Mouse (Mus musculus) erythroblast, adult 5-6 weeks (primary cell): ENCODE measurements around the gene Isyna1. TPM values are rescaled to one million over a fixed set of nuclear protein-coding genes. Genes with fewer than 3 reads are reported as not detected.
A peak's percentile ranks its signal among the peaks of the same experiment; 100 is the strongest.
"Not testable (repeated sequence)": the region's sequence is repeated elsewhere in the genome, so short reads cannot be mapped to it uniquely, and the experiment has no call there.

Source experiments
- ATAC-seq: replicated peaks from 2 replicates; pipeline ENCODE4 v1.8.0; 2016; ENCODE audit warnings: moderate number of reproducible peaks, mild to moderate bottlenecking, moderate TSS enrichment, inconsistent platforms; ENCODE audit not compliant: poor library complexity, low FRiP score, severe bottlenecking
- total RNA-seq, 2 experiments: library from RNA; stranded (forward) in 1 of 2; stranded (reverse) in 1 of 2; fragments of 150-400 nt in 1 of 2; fragments of 200-764, 138-1000 nt in 1 of 2; gene quantifications; 2 replicates each; pipeline versions ENCODE4 v1.2.3 to v1.2.4; 2015 to 2017; ENCODE audit warnings: low replicate concordance in 2 of 2

Gene Isyna1
- total RNA-seq, 2 experiments from 2014 or later = 1.4 to 3.8 TPM

GRCm38 (mm10) chr8:70570990-70571389 lies 23.2 kb upstream of the Isyna1 start:
- ATAC-seq = no peak

DNA sequence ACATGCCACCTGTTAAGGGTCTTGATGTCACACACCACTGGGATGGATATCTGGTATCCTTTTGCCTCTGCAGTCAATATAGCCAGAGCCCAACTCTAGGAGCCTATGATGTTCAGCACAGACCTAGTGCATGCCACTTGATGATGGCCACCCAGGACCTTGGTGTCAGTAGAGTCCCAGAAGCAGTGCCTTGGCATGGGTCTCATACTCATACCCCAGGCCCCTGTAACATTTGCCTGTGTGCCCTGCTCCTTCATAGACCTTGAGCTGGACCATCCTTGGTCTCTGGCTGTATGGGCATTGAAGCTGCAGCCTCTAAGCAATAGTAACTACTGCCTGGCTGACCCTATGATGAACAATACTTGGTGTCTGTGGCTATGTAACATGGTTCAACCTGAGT lies 19.9 kb upstream of the Isyna1 start:
- no peak for ATAC-seq

GRCm38 (mm10) chr8:70574915-70575314 lies 19.3 kb upstream of the Isyna1 start:
- ATAC-seq = no peak

DNA sequence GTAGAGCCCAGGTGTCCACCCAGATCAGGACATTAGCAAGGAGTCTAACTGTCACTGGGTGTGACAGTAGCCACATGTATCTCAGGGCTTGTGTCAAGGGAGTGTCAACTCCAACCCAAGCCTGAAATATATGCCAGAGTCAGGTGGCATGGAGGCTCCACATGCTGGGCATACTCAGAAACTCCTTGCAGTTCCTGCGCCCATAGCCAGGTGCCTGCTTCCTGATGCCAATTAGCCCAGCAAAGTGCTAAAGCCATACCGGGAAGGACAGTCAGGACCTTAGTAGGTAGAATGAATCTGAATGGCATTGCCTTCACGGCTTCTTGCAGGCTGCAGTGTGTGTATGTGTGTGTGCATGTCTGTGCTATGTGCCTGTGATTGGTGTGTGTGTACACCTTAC lies 17.0 kb upstream of the Isyna1 start:
- no peak for ATAC-seq

DNA sequence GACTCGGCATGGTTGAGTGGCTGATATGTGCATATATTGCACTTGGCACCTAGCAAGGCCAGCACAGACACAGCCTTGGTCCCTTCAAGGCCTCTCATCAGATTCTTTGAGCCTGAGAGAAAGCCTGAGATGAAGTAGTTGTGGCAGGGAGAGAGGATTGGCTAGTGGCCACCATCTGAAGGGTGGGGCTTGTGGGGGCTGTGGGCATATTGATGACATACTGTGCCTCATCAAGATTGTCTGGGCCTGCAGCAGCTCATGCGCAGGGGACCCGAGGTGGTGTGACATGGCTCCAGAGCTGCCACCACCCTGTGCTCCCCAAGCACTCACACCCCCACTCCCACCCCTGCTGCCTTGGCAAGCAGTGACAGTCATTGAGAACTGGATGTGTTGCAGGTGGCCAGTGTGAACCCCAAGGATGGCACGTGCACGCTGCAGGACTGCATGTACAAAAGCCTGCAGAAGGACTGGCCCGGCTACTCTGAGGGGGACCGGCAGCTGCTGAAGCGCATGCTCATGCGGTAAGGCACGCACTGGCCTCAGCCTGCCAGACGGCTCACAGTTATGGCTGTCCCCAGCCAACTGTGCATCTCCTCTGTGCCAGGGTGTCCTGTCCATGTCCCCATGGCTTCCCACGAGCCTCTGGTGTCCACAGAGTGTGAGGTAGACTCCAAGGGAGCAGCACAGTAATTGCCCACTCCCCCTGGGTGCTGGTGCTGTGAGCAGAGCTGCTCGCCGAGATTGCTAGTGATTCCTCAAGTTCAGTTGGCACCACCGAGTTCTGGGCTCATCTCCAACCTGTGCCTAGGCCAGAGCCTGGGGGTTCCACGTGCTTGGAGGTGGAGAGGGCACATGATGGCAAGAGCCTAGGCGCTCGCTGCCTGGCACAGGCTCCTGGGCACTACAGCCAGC lies 10.4 kb upstream of the Isyna1 start:
- ATAC-seq = no peak

DNA sequence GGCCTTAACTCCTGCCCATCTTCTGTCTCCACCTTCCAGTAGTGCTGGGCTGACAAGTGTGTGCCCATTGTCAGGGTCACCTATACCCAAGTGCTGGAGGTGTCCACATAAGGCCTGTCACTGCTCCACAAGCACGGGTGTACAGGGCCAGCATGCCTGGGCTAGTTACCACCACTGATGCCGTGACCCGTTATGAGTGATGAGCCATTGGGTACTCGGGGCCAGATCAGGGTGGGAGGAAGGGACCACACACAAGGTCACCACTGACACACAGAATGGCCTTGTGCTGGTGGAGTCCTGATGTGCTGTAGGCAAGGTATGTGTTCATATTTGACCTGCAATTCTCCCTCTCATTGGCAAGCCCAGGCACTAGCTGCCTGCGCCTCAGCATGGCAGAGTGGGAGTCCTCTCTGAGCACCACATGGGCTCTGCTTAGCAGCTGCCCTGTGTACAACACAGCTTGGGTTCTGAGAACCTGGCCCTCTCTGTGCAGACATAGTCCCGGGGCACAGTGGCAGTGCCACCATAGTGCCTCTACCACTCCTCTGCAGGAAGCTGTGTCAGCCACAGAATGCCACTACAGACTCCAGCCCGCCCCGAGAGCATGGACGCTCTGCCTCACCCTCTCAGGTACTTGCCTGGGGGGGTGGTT lies 9.4 kb upstream of the Isyna1 start:
- ATAC-seq = peak; percentile 22; the same call in 1 of the 2 replicates

DNA sequence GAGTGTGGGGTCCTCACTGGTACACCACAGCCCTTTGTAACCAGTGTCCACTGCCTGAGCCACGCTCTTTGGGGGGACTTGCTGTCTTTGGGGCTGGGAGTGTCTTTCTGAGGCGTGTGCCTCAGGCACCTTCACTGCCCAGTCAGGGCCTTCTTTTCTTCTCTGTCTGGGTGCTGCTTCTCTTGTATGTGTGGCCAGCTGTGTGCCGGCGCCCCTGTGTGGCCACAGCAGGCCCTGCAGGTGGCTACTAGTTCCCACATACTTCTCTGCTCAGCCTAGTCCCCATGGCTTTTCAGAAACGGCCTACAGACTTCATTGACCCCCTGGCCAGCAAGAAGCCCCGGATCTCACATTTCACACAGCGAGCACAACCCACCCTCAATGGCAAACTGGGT lies 8.9 kb upstream of the Isyna1 start:
- ATAC-seq = peak; percentile 73

- ATAC-seq = not testable (repeated sequence)
Observed at GRCm38 (mm10) chr8:70587955-70588354, 6.2 kb upstream of the Isyna1 start.

DNA sequence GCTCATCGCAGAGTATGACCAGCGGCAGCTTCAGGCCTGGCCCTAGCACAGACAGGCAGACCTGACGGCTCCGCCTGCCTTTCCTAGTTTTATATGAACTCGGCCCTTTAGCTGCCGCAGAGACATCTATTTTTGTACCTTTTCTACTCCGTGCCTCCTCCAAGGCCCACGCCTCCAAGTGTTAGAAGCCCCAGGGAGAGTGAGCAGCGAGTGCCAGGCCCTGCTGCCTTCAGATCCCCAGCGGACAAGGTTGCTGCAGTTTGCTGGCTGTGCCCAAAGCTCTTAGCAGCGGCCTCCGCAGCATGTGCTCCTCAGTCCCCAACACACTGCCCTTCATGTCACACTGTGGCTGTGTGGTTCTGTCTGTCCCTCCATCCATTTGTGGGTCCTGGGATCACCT lies 2.6 kb upstream of the Isyna1 start:
- no peak for ATAC-seq

GRCm38 (mm10) chr8:70593173-70593572 lies 1.0 kb upstream of the Isyna1 start:
- ATAC-seq = no peak

- peak; percentile 4; the same call in 1 of the 2 replicates for ATAC-seq
Observed at GRCm38 (mm10) chr8:70594621-70595564, 720 bp downstream of the Isyna1 start.

GRCm38 (mm10) chr8:70595811-70596210 lies 1.6 kb downstream of the Isyna1 start:
- ATAC-seq = no peak

GRCm38 (mm10) chr8:70596216-70596615 lies 2.0 kb downstream of the Isyna1 start:
- no peak for ATAC-seq

- ATAC-seq = no peak
Observed at GRCm38 (mm10) chr8:70596775-70597416, 2.7 kb downstream of the Isyna1 start.

DNA sequence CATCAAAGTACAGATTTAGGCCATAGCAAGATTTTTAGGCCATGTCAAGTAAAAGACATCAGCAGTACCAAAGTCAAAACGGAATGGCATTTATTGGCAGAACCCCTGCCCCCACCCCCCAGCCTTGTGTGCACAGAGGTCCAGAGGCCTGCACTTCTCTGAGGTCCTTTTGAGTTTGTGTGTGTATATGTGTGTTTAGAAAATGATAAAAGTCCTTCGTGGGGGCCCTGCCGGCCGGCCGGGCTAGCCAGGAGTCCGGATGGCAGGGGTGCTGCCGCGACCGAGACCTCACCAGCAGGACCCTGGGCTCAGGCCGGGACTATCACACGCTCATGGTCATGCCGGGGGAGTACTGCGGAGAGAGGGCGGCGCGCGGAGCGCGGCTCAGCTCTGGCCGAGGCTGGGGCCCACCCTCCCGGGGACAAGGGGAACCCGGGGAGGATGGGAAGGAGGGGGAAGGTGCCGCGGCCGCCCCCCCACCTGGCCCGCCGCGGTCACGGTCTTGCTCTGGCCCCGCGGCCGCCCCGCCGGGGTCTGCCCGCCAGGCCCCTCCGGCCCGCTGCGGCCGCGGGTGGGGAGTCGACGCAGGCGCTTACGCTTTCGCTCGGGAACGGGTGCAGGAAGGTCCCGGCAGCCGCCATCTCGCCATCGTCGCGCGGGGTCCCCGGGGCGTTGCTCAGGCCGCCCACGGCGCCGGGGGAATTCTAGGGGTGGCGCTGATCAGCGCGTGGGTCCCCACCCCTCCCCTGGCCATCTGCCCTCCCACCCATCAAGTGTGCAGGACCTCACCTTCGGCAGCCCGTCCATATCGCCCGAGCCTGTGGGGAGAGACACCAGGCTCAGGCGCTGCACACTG lies 3.5 kb downstream of the Isyna1 start:
- no peak for ATAC-seq

DNA sequence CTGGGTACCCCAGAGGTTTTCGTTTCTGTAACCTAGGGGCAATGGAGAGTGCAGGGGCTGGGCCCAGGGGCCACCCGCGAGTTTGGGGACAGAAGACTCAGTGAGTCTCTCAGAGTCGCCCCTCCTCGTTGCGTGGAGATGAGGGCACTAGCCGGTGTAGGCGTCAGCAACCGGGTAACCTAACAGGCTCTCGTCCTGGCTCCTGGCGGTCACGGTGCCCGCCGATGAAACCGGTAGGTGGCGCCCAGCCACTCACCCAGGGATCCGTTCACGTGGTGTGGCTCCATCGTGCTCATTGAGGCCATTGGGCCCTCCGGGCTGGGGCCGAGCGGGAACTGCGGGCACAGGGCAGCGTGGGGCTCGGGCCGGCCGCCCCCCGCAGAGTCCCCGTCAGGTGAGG lies 4.1 kb downstream of the Isyna1 start:
- ATAC-seq = no peak

DNA sequence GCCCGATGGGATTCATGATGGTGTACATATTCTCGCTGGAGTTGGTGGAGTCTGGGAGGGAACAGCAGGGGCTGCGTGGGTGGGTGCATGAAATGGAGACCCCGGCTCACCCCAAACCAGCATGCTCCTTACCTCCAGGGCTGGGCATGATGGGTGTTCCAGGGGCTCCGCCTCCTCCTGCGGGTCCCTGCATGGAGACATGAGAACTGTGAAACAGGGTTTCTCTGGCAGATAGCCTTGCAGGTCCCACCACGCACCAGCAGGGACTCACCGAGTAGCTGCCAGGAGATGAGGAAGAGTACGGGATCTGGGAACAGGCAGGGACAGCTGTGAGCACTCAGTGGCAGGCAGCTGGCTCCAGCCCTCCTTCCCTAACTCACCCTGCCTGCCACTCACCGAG lies 4.5 kb downstream of the Isyna1 start:
- no peak for ATAC-seq

DNA sequence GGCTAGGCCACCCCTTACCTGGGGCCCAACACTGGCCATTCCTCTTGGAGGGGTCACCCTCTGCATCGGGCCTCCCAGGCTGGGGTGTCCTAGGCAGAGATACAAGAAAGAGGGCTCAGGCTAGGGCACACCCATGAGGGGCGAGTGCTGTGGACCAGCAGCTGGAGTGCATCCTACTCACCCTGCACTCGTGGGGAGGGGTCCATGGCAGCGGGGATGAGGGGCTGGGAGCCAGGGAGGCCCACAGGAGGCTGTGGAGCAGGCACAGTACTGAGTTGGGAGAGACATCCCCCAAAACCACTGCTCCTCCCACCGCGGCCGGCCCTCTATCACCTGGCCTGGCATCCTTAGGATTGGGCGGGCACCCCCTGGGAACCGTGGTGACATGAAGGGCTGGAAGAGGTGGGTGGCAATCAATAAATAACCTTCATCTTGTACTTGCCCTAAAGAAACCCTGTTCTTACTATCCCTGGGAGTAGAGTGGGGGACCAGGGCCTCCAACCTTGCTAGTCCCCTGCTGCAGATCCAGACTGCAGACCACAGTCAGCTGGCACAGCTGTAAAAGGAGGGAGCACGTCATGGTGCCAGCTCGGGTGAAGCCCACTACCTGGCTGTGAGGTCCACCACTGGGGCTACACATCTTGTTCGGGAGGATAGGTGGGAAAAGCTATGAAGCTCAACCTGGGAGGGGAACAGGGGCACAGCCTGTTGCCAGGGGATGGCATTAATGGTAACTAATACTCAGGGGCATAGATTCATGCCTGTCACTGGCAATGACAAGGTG lies 5.5 kb downstream of the Isyna1 start:
- ATAC-seq = no peak
